Mouse (Mus musculus) MEL (cell line): ENCODE data around the gene Rab34. TPM values are rescaled to one million over a fixed set of nuclear protein-coding genes. Genes with fewer than 3 reads are reported as not detected.

ENCODE experiments used
- DNase-seq: peaks from one replicate; pipeline ENCODE4 v3.0.0; 2011; ENCODE audit warnings: low read depth, low spot score
- H3K27ac ChIP-seq: 2 replicates; pipeline ENCODE4 v1.5.1; 2012; ENCODE audit warnings: low read depth, mild to moderate bottlenecking, control low read depth, low read length, moderate library complexity; ENCODE audit not compliant: control insufficient read depth
- H3K27me3 ChIP-seq, 2 experiments: fragments of 150-350 bp in 1 of 2; sonication (generic) in 1 of 2; 2 replicates each; pipeline ENCODE4 v1.6.1; 2012; ENCODE audit warnings: low read length in 2 of 2, mild to moderate bottlenecking in 2 of 2, improper control_type of control experiment in 1 of 2, moderate library complexity in 1 of 2; ENCODE audit not compliant: insufficient read depth in 2 of 2, control insufficient read depth in 1 of 2
- H3K36me3 ChIP-seq, 2 experiments: 2 replicates each; pipeline ENCODE4 v1.6.1; 2012 to 2014; ENCODE audit warnings: low read length in 2 of 2, improper control_type of control experiment in 1 of 2, inconsistent platforms in 1 of 2, mild to moderate bottlenecking in 1 of 2; ENCODE audit not compliant: insufficient read depth in 2 of 2, control insufficient read depth in 1 of 2
- H3K4me1 ChIP-seq, 2 experiments: fragments of 150-350 bp in 1 of 2; sonication (generic) in 1 of 2; 2 replicates each; pipeline ENCODE4 v1.6.1; 2012; ENCODE audit warnings: low read length in 2 of 2, improper control_type of control experiment in 1 of 2, mild to moderate bottlenecking in 1 of 2; ENCODE audit not compliant: insufficient read depth in 2 of 2, control insufficient read depth in 1 of 2
- H3K4me3 ChIP-seq, 2 experiments: fragments of 150-350 bp in 1 of 2; sonication (generic) in 1 of 2; 2 replicates each; pipeline ENCODE4 v1.5.1; 2012; ENCODE audit warnings: low read depth in 2 of 2, low read length in 2 of 2, mild to moderate bottlenecking in 2 of 2, moderate library complexity in 2 of 2, control low read depth in 1 of 2, improper control_type of control experiment in 1 of 2; ENCODE audit not compliant: control insufficient read depth in 1 of 2, insufficient read depth in 1 of 2
- H3K79me2 ChIP-seq: 2 replicates; pipeline ENCODE4 v1.6.1; 2012; ENCODE audit warnings: mild to moderate bottlenecking, low read length, moderate library complexity; ENCODE audit not compliant: control insufficient read depth, poor library complexity, insufficient read depth
- H3K9ac ChIP-seq: 2 replicates; pipeline ENCODE4 v1.6.1; 2012; ENCODE audit warnings: low read depth, mild to moderate bottlenecking, control low read depth, low read length, moderate library complexity; ENCODE audit not compliant: control insufficient read depth, poor library complexity, severe bottlenecking
- H3K9me3 ChIP-seq: fragments of 150-350 bp; sonication (generic); replicated peaks from 2 replicates; pipeline ENCODE4 v1.6.1; 2012; ENCODE audit warnings: mild to moderate bottlenecking, low read length, improper control_type of control experiment, moderate library complexity; ENCODE audit not compliant: insufficient read depth
- BHLHE40 ChIP-seq: IDR thresholded peaks from 2 replicates; pipeline ENCODE4 v1.6.1; 2012; ENCODE audit warnings: low read depth, mild to moderate bottlenecking, inconsistent platforms, low read length, improper control_type of control experiment, borderline replicate concordance
- CHD1 ChIP-seq: IDR thresholded peaks from 2 replicates; pipeline ENCODE4 v1.6.1; 2012; ENCODE audit warnings: low read depth, mild to moderate bottlenecking, inconsistent platforms, low read length, improper control_type of control experiment
- CTCF ChIP-seq, 3 experiments: IDR thresholded peaks in 2 of 3; conservative IDR thresholded peaks in 1 of 3; 2 replicates each; pipeline ENCODE4 v1.5.1; 2011 to 2012; ENCODE audit warnings: low read length in 3 of 3, low read depth in 2 of 3, mild to moderate bottlenecking in 2 of 3, improper control_type of control experiment in 1 of 3, inconsistent platforms in 1 of 3, mixed read lengths in 1 of 3, moderate library complexity in 1 of 3; ENCODE audit not compliant: control insufficient read depth in 1 of 3, insufficient read depth in 1 of 3, poor library complexity in 1 of 3, severe bottlenecking in 1 of 3
- E2F4 ChIP-seq: IDR thresholded peaks from 2 replicates; pipeline ENCODE4 v1.6.1; 2011; ENCODE audit warnings: low read depth, low read length, improper control_type of control experiment, borderline replicate concordance
- ELF1 ChIP-seq: IDR thresholded peaks from 2 replicates; pipeline ENCODE4 v1.6.1; 2014; ENCODE audit warnings: low read depth, mild to moderate bottlenecking, inconsistent platforms, low read length, improper control_type of control experiment, moderate library complexity
- EP300 ChIP-seq, 2 experiments: IDR thresholded peaks; 2 replicates each; pipeline ENCODE4 v1.6.1; 2011; ENCODE audit warnings: improper control_type of control experiment in 2 of 2, low read length in 2 of 2, low read depth in 1 of 2, mild to moderate bottlenecking in 1 of 2
- GABPA ChIP-seq: IDR thresholded peaks from 2 replicates; pipeline ENCODE4 v1.6.1; 2012; ENCODE audit warnings: low read depth, mild to moderate bottlenecking, inconsistent platforms, low read length, improper control_type of control experiment, moderate library complexity
- GATA1 ChIP-seq: IDR thresholded peaks from 2 replicates; pipeline ENCODE4 v1.6.1; 2011; ENCODE audit warnings: low read depth, low read length, improper control_type of control experiment
- HCFC1 ChIP-seq: IDR thresholded peaks from 2 replicates; pipeline ENCODE4 v1.6.1; 2012; ENCODE audit warnings: low read depth, mild to moderate bottlenecking, inconsistent platforms, low read length, improper control_type of control experiment, moderate library complexity
- JUND ChIP-seq: IDR thresholded peaks from 2 replicates; pipeline ENCODE4 v1.6.1; 2011; ENCODE audit warnings: low read depth, mild to moderate bottlenecking, improper control_type of control experiment, low read length
- MAX ChIP-seq: IDR thresholded peaks from 2 replicates; pipeline ENCODE4 v1.6.1; 2011; ENCODE audit warnings: low read length, improper control_type of control experiment
- MAZ ChIP-seq: IDR thresholded peaks from 2 replicates; pipeline ENCODE4 v1.6.1; 2012; ENCODE audit warnings: low read depth, mild to moderate bottlenecking, inconsistent platforms, low read length, improper control_type of control experiment
- MEF2A ChIP-seq: IDR thresholded peaks from 2 replicates; pipeline ENCODE4 v1.6.1; 2014; ENCODE audit warnings: low read depth, mild to moderate bottlenecking, inconsistent platforms, low read length, improper control_type of control experiment; ENCODE audit not compliant: poor library complexity, insufficient replicate concordance, severe bottlenecking; ENCODE audit errors: extremely low read depth
- MXI1 ChIP-seq: IDR thresholded peaks from 2 replicates; pipeline ENCODE4 v1.6.1; 2011; ENCODE audit warnings: mild to moderate bottlenecking, low read depth, low read length, improper control_type of control experiment
- MYC ChIP-seq: IDR thresholded peaks from 2 replicates; pipeline ENCODE4 v1.6.1; 2011; ENCODE audit warnings: low read depth, mild to moderate bottlenecking, low read length, improper control_type of control experiment, moderate library complexity
- NELFE ChIP-seq: IDR thresholded peaks from 2 replicates; pipeline ENCODE4 v1.6.1; 2011; ENCODE audit warnings: low read depth, low read length, improper control_type of control experiment
- NRF1 ChIP-seq: IDR thresholded peaks from 2 replicates; pipeline ENCODE4 v1.6.1; 2014; ENCODE audit warnings: low read depth, mild to moderate bottlenecking, inconsistent platforms, low read length, improper control_type of control experiment, moderate library complexity; ENCODE audit not compliant: poor library complexity, insufficient read depth, severe bottlenecking
- POLR2A ChIP-seq, 2 experiments: IDR thresholded peaks; 2 replicates each; pipeline ENCODE4 v1.6.1; 2011 to 2012; ENCODE audit warnings: low read length in 2 of 2, mild to moderate bottlenecking in 2 of 2, control low read depth in 1 of 2, improper control_type of control experiment in 1 of 2, low read depth in 1 of 2, moderate library complexity in 1 of 2; ENCODE audit not compliant: control insufficient read depth in 1 of 2, insufficient read depth in 1 of 2, poor library complexity in 1 of 2
- POLR2AphosphoS2 ChIP-seq: IDR thresholded peaks from 2 replicates; pipeline ENCODE4 v1.6.1; 2011; ENCODE audit warnings: low read length, improper control_type of control experiment
- POLR2AphosphoS5 ChIP-seq: IDR thresholded peaks from 2 replicates; pipeline ENCODE4 v1.6.1; 2012; ENCODE audit warnings: low read depth, borderline replicate concordance, mild to moderate bottlenecking, inconsistent platforms, low read length, moderate library complexity, mixed read lengths
- RCOR1 ChIP-seq: IDR thresholded peaks from 2 replicates; pipeline ENCODE4 v1.6.1; 2012; ENCODE audit warnings: low read depth, mild to moderate bottlenecking, inconsistent platforms, low read length, improper control_type of control experiment
- SIN3A ChIP-seq: IDR thresholded peaks from 2 replicates; pipeline ENCODE4 v1.6.1; 2012; ENCODE audit warnings: low read length, improper control_type of control experiment, inconsistent platforms
- TBP ChIP-seq: IDR thresholded peaks from 2 replicates; pipeline ENCODE4 v1.8.0; 2011; ENCODE audit warnings: low read depth, low read length, improper control_type of control experiment
- TCF12 ChIP-seq: IDR thresholded peaks from 2 replicates; pipeline ENCODE4 v1.6.1; 2014; ENCODE audit warnings: low read depth, mild to moderate bottlenecking, inconsistent platforms, low read length, improper control_type of control experiment, moderate library complexity
- UBTF ChIP-seq: IDR thresholded peaks from 2 replicates; pipeline ENCODE4 v1.6.1; 2012; ENCODE audit warnings: low read depth, mild to moderate bottlenecking, inconsistent platforms, low read length, improper control_type of control experiment, moderate library complexity, borderline replicate concordance; ENCODE audit not compliant: insufficient read depth
- USF1 ChIP-seq: IDR thresholded peaks from 2 replicates; pipeline ENCODE4 v1.6.1; 2014; ENCODE audit warnings: low read depth, mild to moderate bottlenecking, inconsistent platforms, low read length, improper control_type of control experiment, moderate library complexity
- ZC3H11A ChIP-seq: IDR thresholded peaks from 2 replicates; pipeline ENCODE4 v1.6.1; 2012; ENCODE audit warnings: low read depth, mild to moderate bottlenecking, inconsistent platforms, low read length, improper control_type of control experiment
- ZKSCAN1 ChIP-seq: IDR thresholded peaks from 2 replicates; pipeline ENCODE4 v1.6.1; 2012; ENCODE audit warnings: low read depth, mild to moderate bottlenecking, inconsistent platforms, low read length, improper control_type of control experiment, moderate library complexity
- ZMIZ1 ChIP-seq: IDR thresholded peaks from 2 replicates; pipeline ENCODE4 v1.6.1; 2012; ENCODE audit warnings: low read depth, mild to moderate bottlenecking, inconsistent platforms, low read length, improper control_type of control experiment, moderate library complexity
- ZNF384 ChIP-seq: IDR thresholded peaks from 2 replicates; pipeline ENCODE4 v1.6.1; 2012; ENCODE audit warnings: low read depth, mild to moderate bottlenecking, inconsistent platforms, low read length, improper control_type of control experiment
- polyA plus RNA-seq, 2 experiments: library from polyadenylated mRNA; stranded (reverse) in 1 of 2; unstranded in 1 of 2; fragments of >175 nt in 1 of 2; fragments of >200 nt in 1 of 2; gene quantifications; 2 replicates each; pipeline versions ENCODE4 v1.2.1 to v1.2.4; 2012; ENCODE audit warnings: low replicate concordance in 2 of 2, low read depth in 1 of 2; ENCODE audit not compliant: insufficient read length in 2 of 2, insufficient read depth in 1 of 2, missing spikeins in 1 of 2
- total RNA-seq: library from RNA; depleted of rRNA; stranded (reverse); fragments of 300-350 nt; gene quantifications from 2 replicates; pipeline ENCODE4 v1.2.3, GENCODE M21; 2012

The Rab34 gene
- total and polyA plus RNA-seq, 3 experiments, result 20.8 to 42.9 TPM; not detected in 1

- Histone ChIP-seq H3K27ac (no peak overlapping the region), H3K9ac (no peak overlapping the region), H3K9me3 (no peaks in the 10 kb centered on the region), H3K4me3 (no peak overlapping the region), H3K79me2 (no peaks in the 10 kb centered on the region; the same call in 1 of the 2 replicates), H3K36me3 (peaks cover 0 to 21% of the 10 kb centered on the region in 2 experiments; a peak in 2 of 4 replicates), H3K27me3 (no peaks in the 10 kb centered on the region), H3K4me1 (peaks cover 20 to 33% of the 10 kb centered on the region in 2 experiments)
- no peak for TF ChIP-seq MYC
- TF ChIP-seq MAX, result no peak
- no peak for TF ChIP-seq E2F4
- TF ChIP-seq POLR2AphosphoS5, result no peak
- TF ChIP-seq UBTF, result no peak
- TF ChIP-seq RCOR1, result no peak
- no peak for TF ChIP-seq GABPA
- no peak for TF ChIP-seq TCF12
- TF ChIP-seq ELF1, result no peak
- TF ChIP-seq CHD1, result no peak
- TF ChIP-seq EP300 (IDR thresholded peaks at IDR 0.05; ENCODE audit: low read depth in 1 of 2, low read length in 2 of 2), result no peak
- no peak for TF ChIP-seq ZMIZ1
- no peak for TF ChIP-seq NELFE
- TF ChIP-seq ZNF384, result no peak
- no peak for TF ChIP-seq BHLHE40
- no peak for DNase-seq
These were observed 17.9 kb upstream of the Rab34 start for GRCm38 (mm10) chr11:78170306-78170705.

- H3K27me3 ChIP-seq, result no peaks in the 10 kb centered on the region
- DNase-seq, result peak; percentile 82
- no peaks in the 10 kb centered on the region for H3K79me2 ChIP-seq
- peaks cover 16 to 26% of the 10 kb centered on the region in 2 experiments for H3K4me1 ChIP-seq
- H3K36me3 ChIP-seq, result peaks cover 0 to 17% of the 10 kb centered on the region in 2 experiments; a peak in 2 of 4 replicates
- H3K9ac ChIP-seq, result no peak overlapping the region
- no peaks in the 10 kb centered on the region for H3K9me3 ChIP-seq
- H3K4me3 ChIP-seq, result no peak overlapping the region
- H3K27ac ChIP-seq, result no peak overlapping the region
- TF ChIP-seq MEF2A (no peak), MAZ (peak; percentile 61; the same call in 1 of the 2 replicates), E2F4 (no peak), GABPA (0 out of 2 replicates have a peak, but pooled peaks have one; percentile 26), ELF1 (no peak), USF1 (no peak), POLR2AphosphoS5 (no peak), CTCF (IDR thresholded peaks at IDR 0.05 in 2 of 3, conservative IDR thresholded peaks at IDR 0.05 in 1 of 3; ENCODE audit: control insufficient read depth in 1 of 3, insufficient read depth in 1 of 3, low read depth in 2 of 3, low read length in 3 of 3, poor library complexity in 1 of 3, severe bottlenecking in 1 of 3) (peak; percentile 42 to 76 (median 53)), POLR2A (IDR thresholded peaks at IDR 0.05; ENCODE audit: control insufficient read depth in 1 of 2, insufficient read depth in 1 of 2, low read depth in 1 of 2, low read length in 2 of 2, poor library complexity in 1 of 2) (no peak), ZKSCAN1 (no peak; the same call in 1 of the 2 replicates), RCOR1 (no peak), HCFC1 (no peak), SIN3A (peak; percentile 50; the same call in 1 of the 2 replicates), POLR2AphosphoS2 (no peak), NRF1 (no peak), TBP (no peak), MXI1 (0 out of 2 replicates have a peak, but pooled peaks have one; percentile 24), ZC3H11A (peak; percentile 81), MYC (0 out of 2 replicates have a peak, but pooled peaks have one; percentile 53), CHD1 (no peak), UBTF (no peak), JUND (0 out of 2 replicates have a peak, but pooled peaks have one; percentile 35), GATA1 (0 out of 2 replicates have a peak, but pooled peaks have one; percentile 14)
These were observed 16.9 kb upstream of the Rab34 start for GRCm38 (mm10) chr11:78171328-78171727.
